Mouse (Mus musculus) T-cell, adult 2 months (primary cell): Measurements from ENCODE around the gene Gltpd2.
"Not testable (repeated sequence)": the region's sequence is repeated elsewhere in the genome, so short reads cannot be mapped to it uniquely, and the experiment has no call there.

ENCODE experiments used
- DNase-seq: peaks from one replicate; pipeline ENCODE4 v3.0.0; 2022; ENCODE audit warnings: low spot score

Gene Gltpd2

DNA sequence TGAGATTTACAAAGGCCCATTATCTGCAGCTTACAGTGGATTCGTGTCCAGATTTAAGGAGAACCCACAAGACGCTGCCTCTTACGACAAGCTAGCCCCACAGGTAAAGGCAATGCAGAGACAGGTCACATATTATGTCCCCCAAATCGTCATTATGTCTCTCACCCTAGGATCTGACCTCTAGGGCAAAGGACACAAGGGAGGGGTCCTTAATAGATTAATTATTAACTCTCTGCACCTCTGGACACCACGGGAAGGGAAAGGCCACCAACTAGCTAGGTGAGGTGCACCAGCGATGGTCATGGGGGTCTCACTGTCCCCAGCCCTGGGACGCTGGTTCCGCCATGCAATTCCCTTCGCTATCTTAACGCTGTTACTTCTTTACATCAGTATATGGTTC lies at the start of gene Gltpd2:
Gene Gltpd2, plus strand, starts transcription at position 274 of the 400 bp plus-strand sequence.
- DNase-seq = no peak

- DNase-seq = no peak
Measured at GRCm38 (mm10) chr11:70469764-70470163, 49.2 kb upstream of the Gltpd2 start.

DNA sequence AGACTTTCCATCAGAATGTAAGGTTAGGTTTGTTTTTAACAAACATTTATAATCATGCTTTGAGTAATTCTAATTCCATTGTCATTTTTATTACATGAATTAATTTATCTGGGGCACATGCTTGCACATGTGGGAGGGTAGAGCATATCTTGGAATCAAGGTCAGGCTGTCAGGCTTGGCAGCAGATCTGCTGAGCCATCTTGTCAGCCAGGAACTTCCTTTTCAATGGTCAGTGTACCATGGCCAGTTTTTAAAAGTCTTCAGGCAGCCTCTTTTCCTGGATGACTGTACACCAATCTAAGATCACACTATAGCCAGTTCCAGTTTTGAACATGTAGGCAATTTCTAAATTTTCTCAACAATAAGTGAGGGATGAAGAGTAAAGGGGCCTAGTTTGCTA lies 46.3 kb upstream of the Gltpd2 start:
- DNase-seq = no peak

GRCm38 (mm10) chr11:70473291-70473690 lies 45.7 kb upstream of the Gltpd2 start:
- DNase-seq = not testable (repeated sequence)

- no peak for DNase-seq
Measured at GRCm38 (mm10) chr11:70474872-70475534, 44.0 kb upstream of the Gltpd2 start.

GRCm38 (mm10) chr11:70485498-70485897 lies 33.5 kb upstream of the Gltpd2 start:
- DNase-seq = no peak

- DNase-seq = no peak
Measured at GRCm38 (mm10) chr11:70487816-70488215, 31.2 kb upstream of the Gltpd2 start.

DNA sequence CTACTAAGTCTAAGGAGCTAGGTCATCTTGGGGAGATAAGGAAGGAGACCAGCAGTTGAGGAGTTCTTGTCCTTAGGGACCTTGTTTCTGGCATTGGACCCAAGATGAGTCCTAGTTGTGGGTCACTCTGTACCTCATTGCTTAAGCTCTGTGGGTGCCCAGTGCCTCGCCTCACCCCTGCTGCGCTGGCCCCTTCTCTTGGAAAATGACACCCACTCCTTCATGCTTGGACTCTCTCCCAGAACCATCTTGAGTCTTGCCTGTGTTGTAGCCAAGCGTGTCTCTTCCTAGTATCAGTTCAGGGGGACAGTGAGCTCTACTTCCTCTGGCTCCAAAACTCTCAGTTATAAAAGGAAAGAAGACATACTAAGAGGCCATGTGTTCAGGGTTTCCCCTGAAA lies 29.9 kb upstream of the Gltpd2 start:
- no peak for DNase-seq

- no peak for DNase-seq
Measured at GRCm38 (mm10) chr11:70489684-70490083, 29.3 kb upstream of the Gltpd2 start.

- no peak for DNase-seq
Measured at GRCm38 (mm10) chr11:70499566-70500475, 19.2 kb upstream of the Gltpd2 start.

- DNase-seq = no peak
Measured at GRCm38 (mm10) chr11:70500476-70500812, 18.6 kb upstream of the Gltpd2 start.

- no peak for DNase-seq
Measured at GRCm38 (mm10) chr11:70502018-70502417, 17.0 kb upstream of the Gltpd2 start.

DNA sequence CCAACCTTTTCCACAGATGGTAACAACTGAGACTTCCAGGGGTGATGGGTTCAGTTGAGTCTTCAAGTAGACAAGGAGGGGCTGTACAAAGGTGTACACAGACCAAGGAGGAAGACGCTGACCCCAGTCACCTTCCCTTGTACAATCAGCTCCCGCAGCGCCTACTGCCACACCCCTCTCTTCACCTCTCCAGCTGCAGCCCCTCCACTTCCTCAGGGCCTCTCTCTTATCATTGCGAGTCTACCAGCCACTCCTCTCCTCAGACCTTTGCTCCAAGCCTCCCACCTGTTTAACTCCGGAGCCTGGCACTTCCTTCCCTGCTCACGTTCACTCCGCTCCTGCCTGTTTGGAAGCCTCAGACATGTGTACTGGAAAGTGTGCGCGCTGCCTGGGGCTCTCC lies 14.0 kb upstream of the Gltpd2 start, which contains the start of gene Tm4sf5:
Gene Tm4sf5, plus strand, starts transcription at position 275 of the 400 bp plus-strand sequence.
- DNase-seq = no peak

GRCm38 (mm10) chr11:70506385-70506784 lies 12.6 kb upstream of the Gltpd2 start:
- DNase-seq = peak; percentile 79

DNA sequence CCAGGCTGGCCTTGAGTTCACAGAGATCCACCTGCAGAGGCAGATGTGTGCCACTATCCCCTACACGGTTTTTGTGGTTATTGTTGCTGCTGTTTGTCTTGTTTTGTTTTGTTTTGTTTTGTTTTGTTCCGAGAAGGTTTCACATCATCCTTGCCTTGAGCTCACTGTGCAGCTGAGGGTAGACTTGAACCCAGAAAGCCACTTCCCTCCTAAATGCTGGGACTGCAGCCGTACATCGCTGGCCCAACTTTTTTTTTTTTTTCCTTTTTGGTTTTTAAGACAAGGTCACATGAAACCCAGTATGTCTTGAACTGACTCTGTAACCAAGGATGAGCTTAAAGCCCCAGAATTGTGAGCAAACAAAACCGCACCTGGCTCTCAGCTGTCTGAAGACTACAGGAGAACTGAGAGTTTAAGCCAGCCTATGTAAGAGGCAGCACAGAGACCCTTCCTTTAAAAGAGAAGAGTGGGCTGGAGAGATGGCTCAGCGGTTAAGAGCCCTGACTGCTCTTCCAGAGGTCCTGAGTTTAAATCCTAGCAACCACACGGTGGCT lies 12.0 kb upstream of the Gltpd2 start:
- DNase-seq = no peak

DNA sequence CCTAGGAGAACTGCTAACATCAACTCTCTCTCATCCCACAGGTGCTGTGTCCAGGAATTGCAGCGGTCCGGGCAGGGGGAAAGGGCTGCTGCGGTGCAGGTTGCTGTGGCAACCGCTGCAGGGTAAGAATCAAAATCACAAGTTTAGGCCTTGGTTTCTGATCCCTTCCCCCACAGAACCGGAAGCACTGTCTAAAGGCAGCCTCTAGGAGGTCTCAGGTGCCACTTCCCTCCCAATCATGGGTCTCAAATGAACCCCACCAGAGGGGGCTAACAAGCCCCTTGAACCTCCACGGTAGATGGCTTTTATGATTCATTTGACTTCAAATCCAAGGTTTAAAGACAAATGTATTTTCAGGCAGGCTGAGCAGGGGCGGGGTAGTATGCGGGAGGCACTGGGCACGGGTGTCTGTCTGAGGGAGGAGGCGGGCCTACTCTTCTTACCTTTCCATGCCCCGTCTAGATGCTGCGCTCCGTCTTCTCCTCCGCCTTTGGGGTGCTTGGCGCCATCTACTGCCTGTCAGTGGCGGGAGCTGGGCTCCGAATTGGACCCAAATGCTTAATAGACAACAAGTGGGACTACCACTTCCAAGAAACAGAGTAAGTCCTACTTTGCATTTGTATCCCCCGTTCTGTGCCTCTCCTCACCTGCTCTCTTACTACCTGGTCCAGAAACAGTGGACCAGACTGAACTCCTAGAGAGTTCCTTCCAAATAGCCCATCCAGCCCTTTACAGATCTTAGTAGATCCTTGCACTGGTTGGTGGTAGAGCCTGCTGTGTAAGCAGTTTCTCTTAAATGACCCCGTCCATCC lies 9.0 kb upstream of the Gltpd2 start:
- peak; percentile 66 for DNase-seq

DNA sequence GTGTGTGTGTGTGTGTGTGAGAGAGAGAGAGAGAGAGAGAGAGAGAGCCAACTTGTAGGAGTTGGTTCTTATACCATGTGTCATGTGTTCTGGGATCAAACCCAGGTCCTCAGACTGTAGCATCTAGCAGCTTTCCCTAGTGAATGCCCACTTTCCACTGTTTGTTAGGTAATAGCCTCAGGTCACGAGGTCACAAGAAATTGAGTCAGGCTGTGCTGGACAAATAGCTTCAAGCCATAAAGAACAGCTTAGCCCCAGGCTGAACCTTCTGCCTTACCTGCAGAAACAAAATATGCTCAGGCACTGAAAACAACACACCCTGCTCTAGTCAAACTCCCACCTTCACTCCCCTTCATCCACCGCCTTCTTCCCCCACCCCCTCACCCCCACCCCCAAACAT lies 7.8 kb upstream of the Gltpd2 start:
- no peak for DNase-seq

- DNase-seq = no peak
Measured at GRCm38 (mm10) chr11:70511825-70512224, 7.2 kb upstream of the Gltpd2 start.

- no peak for DNase-seq
Measured at GRCm38 (mm10) chr11:70512709-70513342, 6.2 kb upstream of the Gltpd2 start.

- no peak for DNase-seq
Measured at GRCm38 (mm10) chr11:70513520-70513919, 5.5 kb upstream of the Gltpd2 start.

DNA sequence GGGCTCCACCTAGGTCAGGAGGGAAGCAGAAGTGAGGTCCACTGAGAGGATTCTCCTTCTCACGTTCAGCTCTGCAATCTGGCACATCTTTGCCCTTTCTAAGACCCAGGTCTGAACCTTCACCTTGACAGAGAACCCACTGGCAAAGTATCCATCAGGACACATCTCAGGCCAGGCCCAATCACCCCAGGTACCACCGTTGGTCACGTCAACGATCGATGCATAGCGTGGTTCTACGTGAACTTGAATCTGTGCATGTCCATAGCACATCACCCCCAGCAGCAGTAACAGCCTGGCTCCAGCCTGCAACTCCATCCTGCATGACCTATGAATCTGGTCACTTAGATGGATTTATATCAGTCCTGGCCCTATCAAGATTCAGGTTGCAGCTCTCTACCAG lies 4.7 kb upstream of the Gltpd2 start, which contains the start of gene Vmo1:
Gene Vmo1, minus strand, starts transcription at position 329 of the 400 bp plus-strand sequence.
- DNase-seq = no peak

- peak; percentile 37 for DNase-seq
Measured at GRCm38 (mm10) chr11:70516352-70516751, 2.6 kb upstream of the Gltpd2 start.
